Comparison of ENCODE assay signal across 16 mouse cellular contexts in genomic region chr3:65814881-65815280, GRCm38 (mm10).
"Had no signal": no experiment of that assay in that cellular context is flagged by ENCODE, and none has a peak within 500 bp of the region (broad histone marks: within the 10 kb centered on the region; RNA-seq: fewer than 3 reads in every experiment).

No protein-coding gene starts in this region.

- H3K4me3 ChIP-seq: limb, embryonic 12.5 days; liver, embryonic 12.5 days; midbrain, embryonic 15.5 days; neural tube, embryonic 12.5 days; stomach, embryonic 15.5 days had no signal

- ATAC-seq: inflammation-experienced regulatory T-cells, adult 6 months; intestine, postnatal 0 days; liver, embryonic 12.5 days; midbrain, embryonic 15.5 days had no signal

- H3K4me1 ChIP-seq: liver, embryonic 12.5 days; midbrain, embryonic 15.5 days; neural tube, embryonic 12.5 days; stomach, embryonic 15.5 days had no signal

- H3K9me3 ChIP-seq: limb, embryonic 12.5 days; liver, embryonic 12.5 days; midbrain, embryonic 15.5 days; neural tube, embryonic 12.5 days; stomach, embryonic 15.5 days had no signal

- H3K4me2 ChIP-seq: limb, embryonic 12.5 days; liver, embryonic 12.5 days; lung, embryonic 14.5 days; midbrain, embryonic 11.5 days; midbrain, embryonic 15.5 days; neural tube, embryonic 12.5 days; stomach, embryonic 15.5 days had no signal

- H3K27me3 ChIP-seq: limb, embryonic 12.5 days; liver, embryonic 12.5 days; midbrain, embryonic 15.5 days; neural tube, embryonic 12.5 days; stomach, embryonic 15.5 days had no signal

- H3K9ac ChIP-seq: limb, embryonic 12.5 days; liver, embryonic 12.5 days; lung, embryonic 14.5 days; midbrain, embryonic 15.5 days; neural tube, embryonic 12.5 days; stomach, embryonic 15.5 days had no signal

- H3K36me3 ChIP-seq: limb, embryonic 12.5 days; liver, embryonic 12.5 days; midbrain, embryonic 15.5 days; neural tube, embryonic 12.5 days; stomach, embryonic 15.5 days had no signal

- DNase-seq: kidney, postnatal 14 days; layer of hippocampus, postnatal 36 days; lung, embryonic 14.5 days; lung, postnatal 10 days; lung, postnatal 4 days; right cerebral cortex, postnatal 14 days; thymus, adult 2 months; thymus, postnatal 25 days had no signal

- H3K27ac ChIP-seq: limb, embryonic 12.5 days; liver, embryonic 12.5 days; midbrain, embryonic 15.5 days; neural tube, embryonic 12.5 days; stomach, embryonic 15.5 days had no signal
